Mouse (Mus musculus) stomach, embryonic 15.5 days (tissue): ENCODE results near the gene Bicdl1. TPM values are rescaled to one million over a fixed set of nuclear protein-coding genes. Genes with fewer than 3 reads are reported as not detected.

Experiments
- ATAC-seq: fragments of 200-750 bp; cut with Nextera tagmentation; 2 replicates; pipeline ENCODE4 v1.8.0; 2017; ENCODE audit warnings: low read depth, moderate number of reproducible peaks, moderate TSS enrichment; ENCODE audit not compliant: insufficient read depth, low FRiP score
- H3K27ac ChIP-seq: fragments of 300-500 bp; sonication (generic); 2 replicates; pipeline ENCODE4 v1.5.1; 2015; ENCODE audit warnings: mild to moderate bottlenecking, inconsistent platforms
- H3K27me3 ChIP-seq: fragments of 300-500 bp; sonication (generic); replicated peaks from 2 replicates; pipeline ENCODE4 v1.6.1; 2015; ENCODE audit warnings: inconsistent platforms
- H3K36me3 ChIP-seq: fragments of 300-500 bp; sonication (generic); 2 replicates; pipeline ENCODE4 v1.6.1; 2015; ENCODE audit warnings: inconsistent platforms
- H3K4me1 ChIP-seq: fragments of 300-500 bp; sonication (generic); 2 replicates; pipeline ENCODE4 v1.6.1; 2015; ENCODE audit warnings: inconsistent platforms
- H3K4me2 ChIP-seq: fragments of 300-500 bp; sonication (generic); 2 replicates; pipeline ENCODE4 v1.6.1; 2015; ENCODE audit warnings: mild to moderate bottlenecking, inconsistent platforms
- H3K4me3 ChIP-seq: fragments of 300-500 bp; sonication (generic); replicated peaks from 2 replicates; pipeline ENCODE4 v1.5.1; 2015; ENCODE audit warnings: inconsistent platforms
- H3K9ac ChIP-seq: fragments of 300-500 bp; sonication (generic); 2 replicates; pipeline ENCODE4 v1.6.1; 2015; ENCODE audit warnings: inconsistent platforms
- H3K9me3 ChIP-seq: fragments of 300-500 bp; sonication (generic); 2 replicates; pipeline ENCODE4 v1.6.1; 2016; ENCODE audit warnings: inconsistent platforms
- WGBS: fragments of 180-500 bp; shearing (Covaris S2); methylation state at CpG from one replicate; pipeline ENCODE4 v1.1.7; 2015; 5-methylcytosine and 5-hydroxymethylcytosine counted together
- polyA plus RNA-seq: library from polyadenylated mRNA; unstranded; fragments of >200 nt; fragmentation: Nextera tagmentation; extraction: Ambion mirVana; gene quantifications from 2 replicates; pipeline ENCODE4 v1.2.1, GENCODE M21; 2015

Gene Bicdl1
- polyA plus RNA-seq: 10.9 and 11.1 TPM in 2 replicates

- Histone ChIP-seq H3K36me3 (no peaks in the 10 kb centered on the region), H3K27me3 (peaks cover 14% of the 10 kb centered on the region), H3K4me3 (peak within 1 kb of the TSS; percentile 67), H3K4me2 (peak within 1 kb of the TSS; percentile 99), H3K9me3 (no peaks in the 10 kb centered on the region), H3K9ac (peak within 1 kb of the TSS; percentile 16; the same call in 1 of the 2 replicates), H3K4me1 (peaks cover 9% of the 10 kb centered on the region; the same call in 1 of the 2 replicates), H3K27ac (peak within 1 kb of the TSS; percentile 81)
- under 1% methylated on average over 37 of the region's 83 CpGs for WGBS
- peak; percentile 65; the same call in 1 of the 2 replicates for ATAC-seq
Observed at GRCm38 (mm10) chr5:115731001-115731731, at the start of gene Bicdl1. Gene Bicdl1 (minus strand): TSS chr5:115731621.

- H3K4me2 ChIP-seq: no peak overlapping the region
- no peaks in the 10 kb centered on the region for H3K9me3 ChIP-seq
- no peaks in the 10 kb centered on the region for H3K36me3 ChIP-seq
- H3K27me3 ChIP-seq: no peaks in the 10 kb centered on the region
- H3K4me3 ChIP-seq: no peak overlapping the region
- ATAC-seq: no peak
- no peaks in the 10 kb centered on the region for H3K4me1 ChIP-seq
- no peak overlapping the region for H3K27ac ChIP-seq
- no peak overlapping the region for H3K9ac ChIP-seq
- WGBS: 62% methylated on average over 4 of the region's 4 CpGs
Observed at GRCm38 (mm10) chr5:115776911-115777310, 45.5 kb upstream of the Bicdl1 start.

GRCm38 (mm10) chr5:115775350-115775749 lies 43.9 kb upstream of the Bicdl1 start:
- Histone ChIP-seq H3K4me2 (no peak overlapping the region), H3K27ac (no peak overlapping the region)
- no peak for ATAC-seq

GRCm38 (mm10) chr5:115770048-115770447 lies 38.6 kb upstream of the Bicdl1 start:
- ATAC-seq: no peak
- WGBS: 84% methylated on average over 4 of the region's 4 CpGs
- Histone ChIP-seq H3K9me3 (no peaks in the 10 kb centered on the region), H3K27me3 (no peaks in the 10 kb centered on the region), H3K27ac (no peak overlapping the region), H3K4me3 (no peak overlapping the region), H3K4me2 (no peak overlapping the region), H3K36me3 (no peaks in the 10 kb centered on the region), H3K9ac (no peak overlapping the region), H3K4me1 (no peaks in the 10 kb centered on the region)

More at GRCm38 (mm10) chr5:115775350-115775749, 43.9 kb upstream of the Bicdl1 start:
- Histone ChIP-seq H3K9me3 (no peaks in the 10 kb centered on the region), H3K36me3 (no peaks in the 10 kb centered on the region), H3K4me3 (no peak overlapping the region), H3K9ac (no peak overlapping the region), H3K27me3 (no peaks in the 10 kb centered on the region), H3K4me1 (no peaks in the 10 kb centered on the region)
- 53% methylated on average over 4 of the region's 4 CpGs for WGBS

- no peak for ATAC-seq
- H3K4me3 ChIP-seq: no peak overlapping the region
- H3K4me1 ChIP-seq: no peaks in the 10 kb centered on the region
- no peak overlapping the region for H3K4me2 ChIP-seq
- H3K27me3 ChIP-seq: no peaks in the 10 kb centered on the region
- no peak overlapping the region for H3K9ac ChIP-seq
- H3K36me3 ChIP-seq: no peaks in the 10 kb centered on the region
- WGBS: 88% methylated on average over 4 of the region's 4 CpGs
- no peaks in the 10 kb centered on the region for H3K9me3 ChIP-seq
- no peak overlapping the region for H3K27ac ChIP-seq
Observed at GRCm38 (mm10) chr5:115769116-115769515, 37.7 kb upstream of the Bicdl1 start.

- 68% methylated on average over 8 of the region's 8 CpGs for WGBS
- Histone ChIP-seq H3K27me3 (no peaks in the 10 kb centered on the region), H3K9ac (no peak overlapping the region), H3K4me3 (no peak overlapping the region), H3K4me2 (no peak overlapping the region), H3K9me3 (no peaks in the 10 kb centered on the region), H3K27ac (no peak overlapping the region), H3K4me1 (no peaks in the 10 kb centered on the region), H3K36me3 (no peaks in the 10 kb centered on the region)
- ATAC-seq: no peak
Observed at GRCm38 (mm10) chr5:115766821-115767220, 35.4 kb upstream of the Bicdl1 start.

GRCm38 (mm10) chr5:115763981-115764380 lies 32.6 kb upstream of the Bicdl1 start:
- H3K27me3 ChIP-seq: no peaks in the 10 kb centered on the region
- no peaks in the 10 kb centered on the region for H3K36me3 ChIP-seq
- no peak overlapping the region for H3K9ac ChIP-seq
- WGBS: 67% methylated on average over 2 of the region's 2 CpGs
- H3K4me1 ChIP-seq: no peaks in the 10 kb centered on the region
- no peak overlapping the region for H3K27ac ChIP-seq
- ATAC-seq: no peak
- H3K4me2 ChIP-seq: no peak overlapping the region
- no peak overlapping the region for H3K4me3 ChIP-seq
- H3K9me3 ChIP-seq: no peaks in the 10 kb centered on the region

GRCm38 (mm10) chr5:115760903-115761302 lies 29.5 kb upstream of the Bicdl1 start:
- Histone ChIP-seq H3K9ac (no peak overlapping the region), H3K27ac (no peak overlapping the region), H3K4me1 (no peaks in the 10 kb centered on the region), H3K36me3 (no peaks in the 10 kb centered on the region), H3K9me3 (no peaks in the 10 kb centered on the region), H3K4me3 (no peak overlapping the region), H3K27me3 (no peaks in the 10 kb centered on the region), H3K4me2 (no peak overlapping the region)
- ATAC-seq: no peak
- 63% methylated on average over 11 of the region's 11 CpGs for WGBS

- no peak overlapping the region for H3K4me2 ChIP-seq
- WGBS: 41% methylated on average over 10 of the region's 10 CpGs
- H3K4me1 ChIP-seq: no peaks in the 10 kb centered on the region
- ATAC-seq: no peak
- H3K4me3 ChIP-seq: no peak overlapping the region
- H3K36me3 ChIP-seq: no peaks in the 10 kb centered on the region
- no peaks in the 10 kb centered on the region for H3K9me3 ChIP-seq
- H3K27ac ChIP-seq: no peak overlapping the region
- H3K9ac ChIP-seq: no peak overlapping the region
- H3K27me3 ChIP-seq: no peaks in the 10 kb centered on the region
Observed at GRCm38 (mm10) chr5:115758431-115759180, 27.2 kb upstream of the Bicdl1 start.

GRCm38 (mm10) chr5:115757516-115757915 lies 26.1 kb upstream of the Bicdl1 start:
- ATAC-seq: no peak
- no peak overlapping the region for H3K9ac ChIP-seq
- H3K4me3 ChIP-seq: no peak overlapping the region
- no peaks in the 10 kb centered on the region for H3K9me3 ChIP-seq
- H3K27ac ChIP-seq: no peak overlapping the region
- WGBS: 77% methylated on average over 8 of the region's 8 CpGs
- H3K36me3 ChIP-seq: no peaks in the 10 kb centered on the region
- no peak overlapping the region for H3K4me2 ChIP-seq
- no peaks in the 10 kb centered on the region for H3K4me1 ChIP-seq
- no peaks in the 10 kb centered on the region for H3K27me3 ChIP-seq

- Histone ChIP-seq H3K4me1 (no peaks in the 10 kb centered on the region), H3K4me2 (no peak overlapping the region), H3K9me3 (no peaks in the 10 kb centered on the region), H3K4me3 (no peak overlapping the region), H3K27ac (no peak overlapping the region), H3K36me3 (no peaks in the 10 kb centered on the region), H3K27me3 (no peaks in the 10 kb centered on the region), H3K9ac (no peak overlapping the region)
- no peak for ATAC-seq
- 54% methylated on average over 5 of the region's 7 CpGs for WGBS
Observed at GRCm38 (mm10) chr5:115755501-115755900, 24.1 kb upstream of the Bicdl1 start.

- WGBS: 84% methylated on average over 9 of the region's 9 CpGs
- Histone ChIP-seq H3K4me3 (no peak overlapping the region), H3K36me3 (no peaks in the 10 kb centered on the region), H3K9me3 (no peaks in the 10 kb centered on the region), H3K27ac (no peak overlapping the region), H3K4me2 (no peak overlapping the region), H3K9ac (no peak overlapping the region), H3K4me1 (no peaks in the 10 kb centered on the region), H3K27me3 (no peaks in the 10 kb centered on the region)
- ATAC-seq: no peak
Observed at GRCm38 (mm10) chr5:115754831-115755230, 23.4 kb upstream of the Bicdl1 start.
